Mouse (Mus musculus): ENCODE measurements around the gene Nfe2l3. TPM values are rescaled to one million over a fixed set of nuclear protein-coding genes. Genes with fewer than 3 reads are reported as not detected.
"Not testable (repeated sequence)": the region's sequence is repeated elsewhere in the genome, so short reads cannot be mapped to it uniquely, and the experiment has no call there.

The Nfe2l3 gene
- polyA plus RNA-seq, 1 experiment from 2014 or later, result 0.23 TPM

DNA sequence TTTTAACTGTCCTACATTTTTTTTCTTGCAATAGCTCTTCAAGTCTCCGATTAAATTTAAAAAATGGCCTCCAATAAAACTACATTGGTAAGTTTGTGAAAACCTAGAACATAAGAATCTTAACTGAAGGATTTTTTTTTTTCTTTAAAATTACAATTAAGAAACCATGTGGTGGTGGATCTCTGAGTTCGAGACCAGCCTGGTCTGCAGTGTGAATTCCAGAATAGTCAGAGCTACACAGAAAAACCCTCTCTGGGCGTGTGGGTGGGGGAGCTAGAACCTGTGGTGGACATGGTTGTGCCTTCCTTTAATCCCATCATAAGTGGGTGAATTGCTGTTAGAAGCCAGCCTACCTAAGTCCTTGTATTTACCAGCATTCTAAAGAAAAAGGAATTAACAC, 39.3 kb downstream of the Nfe2l3 start:
- Histone ChIP-seq H3K27ac (0 out of 2 replicates have a peak overlapping the region, but pooled peaks have one; percentile 45), H3K9me3 (replicated peaks) (no peaks in the 10 kb centered on the region), H3K9ac (peak overlapping the region; percentile 93), H3K36me3 (peaks cover 60% of the 10 kb centered on the region), H3K4me1 (peaks cover 43% of the 10 kb centered on the region), H3K27me3 (replicated peaks) (no peaks in the 10 kb centered on the region), H3K4me3 (peak overlapping the region; percentile 94), H3K4me2 (peak overlapping the region; percentile 63)
- WGBS (ENCODE audit: insufficient replicate concordance), result 16% methylated on average over 3 of the region's 3 CpGs
- no peak for ATAC-seq

DNA sequence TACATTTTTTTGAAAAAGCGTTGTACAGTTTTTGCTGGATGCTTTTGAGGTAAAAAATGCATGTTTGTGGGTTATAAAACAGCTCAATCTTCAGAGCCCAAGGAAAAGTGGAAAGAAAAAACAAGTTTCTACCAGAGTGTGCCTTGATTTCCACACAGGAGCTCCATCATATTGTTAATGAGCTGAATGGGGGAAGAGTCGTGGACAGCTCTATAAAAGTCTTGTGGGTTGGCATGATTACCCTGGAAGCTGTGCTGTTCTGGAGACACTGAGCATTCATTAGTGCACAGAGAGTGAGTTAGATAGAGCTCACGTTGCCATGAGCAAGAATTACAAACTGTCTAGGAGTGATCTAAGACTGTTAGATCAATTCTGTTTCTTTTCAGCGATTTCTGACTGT, 39.7 kb downstream of the Nfe2l3 start:
- Histone ChIP-seq H3K27ac (peak overlapping the region; percentile 45; the same call in 1 of the 2 replicates), H3K4me1 (peaks cover 42% of the 10 kb centered on the region), H3K4me3 (peak overlapping the region; percentile 94), H3K4me2 (peak overlapping the region; percentile 63), H3K27me3 (replicated peaks) (no peaks in the 10 kb centered on the region), H3K9ac (peak overlapping the region; percentile 93), H3K9me3 (replicated peaks) (no peaks in the 10 kb centered on the region), H3K36me3 (peaks cover 60% of the 10 kb centered on the region)
- 49% methylated on average over 4 of the region's 4 CpGs for WGBS (ENCODE audit: insufficient replicate concordance)
- no peak for ATAC-seq

DNA sequence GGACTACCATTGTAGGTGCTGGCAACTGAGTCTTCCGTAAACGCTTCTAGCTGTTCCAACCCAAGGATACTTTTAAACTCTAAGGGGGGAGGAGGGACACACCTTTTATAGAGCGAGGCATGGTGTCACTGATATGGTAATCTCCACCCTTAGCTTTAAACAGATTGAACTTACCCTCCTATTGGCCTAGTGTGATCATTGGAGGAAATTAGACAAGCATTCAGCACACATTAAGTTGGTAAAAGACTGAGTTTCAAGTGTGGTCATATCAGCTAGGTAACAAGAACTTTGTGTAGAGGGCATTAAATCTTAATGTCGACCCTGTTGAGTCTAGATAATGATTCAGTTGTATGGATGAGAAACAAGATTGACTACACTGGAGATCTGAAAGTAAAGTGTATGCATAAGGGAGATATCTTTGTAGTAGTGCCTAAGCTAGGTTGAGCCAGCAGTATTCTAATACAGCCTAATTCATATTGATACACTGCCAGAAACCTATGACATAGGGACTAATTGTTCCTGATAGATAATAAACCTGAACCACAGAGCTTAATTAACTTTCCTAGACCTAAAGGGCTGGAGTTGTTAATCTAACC, 46.8 kb downstream of the Nfe2l3 start:
- no peak overlapping the region for H3K9ac ChIP-seq
- 26% methylated on average over 4 of the region's 4 CpGs for WGBS (ENCODE audit: insufficient replicate concordance)
- no peaks in the 10 kb centered on the region for H3K9me3 ChIP-seq (replicated peaks)
- ATAC-seq, result peak; percentile 91
- no peak overlapping the region for H3K4me3 ChIP-seq
- 0 out of 2 replicates have a peak overlapping the region, but pooled peaks have one; percentile 52 for H3K27ac ChIP-seq
- peak overlapping the region; percentile 31 for H3K4me2 ChIP-seq
- peaks cover 82% of the 10 kb centered on the region for H3K36me3 ChIP-seq
- H3K27me3 ChIP-seq (replicated peaks), result no peaks in the 10 kb centered on the region
- peaks cover 38% of the 10 kb centered on the region for H3K4me1 ChIP-seq

DNA sequence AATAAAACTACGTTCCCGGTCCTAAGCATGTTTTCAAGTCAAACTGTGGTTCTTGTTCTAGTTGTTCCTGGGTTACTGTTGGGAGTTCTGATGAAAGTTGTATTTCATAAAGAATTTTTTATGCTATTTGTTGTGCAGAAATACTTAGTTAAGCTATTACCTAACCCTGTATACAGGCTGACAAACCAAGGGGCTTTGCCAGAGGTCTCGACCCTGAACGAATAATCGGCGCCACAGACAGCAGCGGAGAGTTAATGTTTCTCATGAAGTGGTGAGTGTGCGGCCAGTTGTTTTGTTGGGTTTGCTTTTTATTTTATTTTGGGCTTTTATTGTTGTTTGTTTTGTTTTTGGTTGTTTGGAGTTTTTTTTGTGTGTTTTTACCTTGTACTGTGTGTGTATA, 49.1 kb downstream of the Nfe2l3 start:
- 96% methylated on average over 8 of the region's 8 CpGs for WGBS (ENCODE audit: insufficient replicate concordance)
- H3K36me3 ChIP-seq, result peaks cover 67% of the 10 kb centered on the region
- no peaks in the 10 kb centered on the region for H3K27me3 ChIP-seq (replicated peaks)

DNA sequence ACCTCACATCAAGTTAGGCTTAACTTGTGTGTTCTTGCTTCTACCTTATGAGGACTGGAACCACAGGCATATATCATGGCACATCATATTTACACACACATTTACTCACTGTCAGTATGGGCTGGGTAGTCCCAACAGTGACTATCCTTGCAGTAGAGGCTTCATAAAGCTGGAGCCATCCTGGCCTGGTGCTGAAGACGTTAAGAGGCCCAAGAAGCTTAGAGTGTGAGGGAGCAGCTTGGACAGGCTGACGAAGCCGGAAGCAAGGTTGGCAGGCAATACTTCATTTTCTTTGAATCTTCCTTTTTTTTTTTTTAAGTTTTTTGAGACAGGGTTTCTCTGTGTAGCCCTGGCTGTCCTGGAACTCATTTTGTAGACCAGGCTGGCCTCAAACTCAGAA, 51.4 kb downstream of the Nfe2l3 start:
- no peaks in the 10 kb centered on the region for H3K27me3 ChIP-seq (replicated peaks)
- H3K4me1 ChIP-seq, result peaks cover 26% of the 10 kb centered on the region
- H3K9ac ChIP-seq, result no peak overlapping the region
- no peak overlapping the region for H3K27ac ChIP-seq
- H3K36me3 ChIP-seq, result peaks cover 49% of the 10 kb centered on the region
- 89% methylated on average over 3 of the region's 3 CpGs for WGBS (ENCODE audit: insufficient replicate concordance)
- H3K4me3 ChIP-seq, result no peak overlapping the region
- no peak for ATAC-seq
- H3K9me3 ChIP-seq (replicated peaks), result peaks cover 9% of the 10 kb centered on the region
- H3K4me2 ChIP-seq, result no peak overlapping the region

More for the DNA sequence above, 49.1 kb downstream of the Nfe2l3 start:
- Histone ChIP-seq H3K4me1 (peaks cover 39% of the 10 kb centered on the region), H3K9ac (no peak overlapping the region), H3K27ac (no peak overlapping the region), H3K4me3 (no peak overlapping the region), H3K4me2 (no peak overlapping the region), H3K9me3 (replicated peaks) (no peaks in the 10 kb centered on the region)
- ATAC-seq, result no peak

DNA sequence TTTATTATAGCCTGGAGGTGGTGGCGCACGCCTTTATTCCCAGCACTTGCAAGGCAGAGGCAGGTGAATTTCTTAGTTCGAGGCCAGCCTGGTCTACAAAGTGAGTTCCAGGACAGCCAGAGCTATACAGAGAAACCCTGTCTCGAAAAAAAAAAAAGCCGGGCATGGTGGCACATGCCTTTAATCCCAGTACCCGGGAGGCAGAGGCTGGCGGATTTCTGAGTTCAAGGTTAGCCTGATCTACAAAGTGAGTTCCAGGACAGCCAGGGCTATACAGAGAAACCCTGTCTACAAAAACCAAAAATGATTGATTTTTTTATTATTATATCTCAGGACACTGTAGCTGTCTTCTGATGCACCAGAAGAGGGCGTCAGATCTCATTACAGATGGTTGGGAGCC, 52.1 kb downstream of the Nfe2l3 start:
- H3K9ac ChIP-seq; H3K9me3 ChIP-seq (replicated peaks); H3K27ac ChIP-seq; H3K27me3 ChIP-seq (replicated peaks); H3K4me3 ChIP-seq; H3K4me2 ChIP-seq; ATAC-seq: not testable (repeated sequence)
- H3K36me3 ChIP-seq, result peaks cover 42% of the 10 kb centered on the region
- 79% methylated on average over 8 of the region's 8 CpGs for WGBS (ENCODE audit: insufficient replicate concordance)
- peaks cover 19% of the 10 kb centered on the region for H3K4me1 ChIP-seq

DNA sequence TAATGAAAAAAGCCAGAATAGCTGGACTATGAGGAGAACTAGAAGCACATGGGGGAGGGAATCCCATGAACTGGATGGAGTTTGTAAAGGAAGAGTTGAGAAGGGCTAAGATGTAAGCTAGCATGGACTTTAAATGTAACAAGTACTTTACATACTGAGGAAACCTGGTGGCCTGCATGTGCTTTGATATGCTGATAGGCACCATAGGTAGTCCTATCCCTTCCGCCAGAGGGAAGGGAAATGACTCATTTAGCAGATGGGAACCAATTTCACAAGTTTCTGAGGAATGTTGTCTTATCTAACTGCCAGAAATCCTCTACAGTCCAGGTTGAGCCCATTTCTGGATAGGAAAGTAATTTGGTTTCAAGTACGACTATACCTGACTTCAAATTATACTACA, 53.2 kb downstream of the Nfe2l3 start:
- H3K27ac ChIP-seq, result no peak overlapping the region
- H3K4me3 ChIP-seq, result no peak overlapping the region
- H3K27me3 ChIP-seq (replicated peaks), result no peaks in the 10 kb centered on the region
- peaks cover 31% of the 10 kb centered on the region for H3K36me3 ChIP-seq
- ATAC-seq, result peak; percentile 18; the same call in 1 of the 2 replicates
- peaks cover 9% of the 10 kb centered on the region for H3K9me3 ChIP-seq (replicated peaks)
- WGBS (ENCODE audit: insufficient replicate concordance), result 6% methylated on average over 2 of the region's 2 CpGs
- no peak overlapping the region for H3K9ac ChIP-seq
- H3K4me1 ChIP-seq, result peaks cover 15% of the 10 kb centered on the region
- no peak overlapping the region for H3K4me2 ChIP-seq

DNA sequence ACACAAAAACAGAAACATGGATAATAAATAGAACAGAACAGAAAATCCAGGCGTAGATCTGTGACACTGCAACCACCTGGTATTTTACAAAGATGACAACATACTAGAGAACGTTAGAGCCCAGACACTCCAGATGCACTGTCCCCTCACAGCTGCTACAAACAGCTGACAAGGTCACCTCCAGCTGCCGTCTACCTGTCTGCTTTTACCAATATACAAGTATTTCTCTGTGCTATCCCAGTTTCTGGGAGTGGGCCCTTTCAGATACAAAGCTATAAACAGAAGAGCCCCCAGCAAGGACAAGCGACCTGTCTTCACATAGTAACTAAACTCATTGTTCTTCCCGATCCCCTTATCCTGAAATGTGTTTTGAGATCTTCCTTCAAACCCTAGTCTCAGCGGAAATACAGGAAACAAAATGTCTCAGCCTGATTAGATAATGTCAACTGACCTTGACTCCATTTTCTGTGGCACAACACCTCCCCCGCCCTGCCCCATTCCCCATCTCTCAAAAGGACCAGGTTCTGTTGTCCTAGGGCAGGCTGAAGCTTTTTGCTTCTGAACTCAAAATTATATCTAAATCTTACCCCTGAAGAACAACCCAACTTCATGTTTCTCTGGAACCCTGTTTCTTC, 53.7 kb downstream of the Nfe2l3 start:
- Histone ChIP-seq H3K36me3 (peaks cover 26% of the 10 kb centered on the region), H3K9ac (no peak overlapping the region), H3K4me2 (peak overlapping the region; percentile 7; the same call in 1 of the 2 replicates), H3K9me3 (replicated peaks) (peaks cover 9% of the 10 kb centered on the region), H3K27me3 (replicated peaks) (no peaks in the 10 kb centered on the region), H3K4me3 (no peak overlapping the region), H3K27ac (no peak overlapping the region), H3K4me1 (peaks cover 15% of the 10 kb centered on the region)
- ATAC-seq, result no peak
- WGBS (ENCODE audit: insufficient replicate concordance), result 10% methylated on average over 7 of the region's 7 CpGs

DNA sequence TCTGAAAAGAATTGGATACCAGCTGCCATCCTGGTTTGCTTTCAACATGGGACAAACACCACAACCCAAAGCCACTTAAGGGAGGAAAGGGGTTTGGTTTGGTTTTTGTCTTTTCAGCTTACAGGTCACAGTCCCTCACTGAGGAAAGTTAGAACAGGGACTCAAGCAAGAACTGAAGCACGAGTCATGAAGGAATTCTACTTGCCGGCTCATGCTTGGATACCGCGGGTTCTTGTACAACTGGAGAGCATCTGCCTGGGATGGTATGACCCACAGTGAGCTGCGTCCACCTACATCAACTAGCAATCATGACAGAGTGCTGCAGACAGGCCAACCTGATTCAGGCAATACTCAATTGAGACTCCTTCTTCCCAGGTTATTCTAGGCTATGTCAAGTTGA, 54.3 kb downstream of the Nfe2l3 start:
- Histone ChIP-seq H3K4me3 (no peak overlapping the region), H3K4me1 (peaks cover 15% of the 10 kb centered on the region), H3K9ac (no peak overlapping the region), H3K27me3 (replicated peaks) (no peaks in the 10 kb centered on the region), H3K27ac (0 out of 2 replicates have a peak overlapping the region, but pooled peaks have one; percentile 30), H3K4me2 (no peak overlapping the region), H3K36me3 (peaks cover 20% of the 10 kb centered on the region), H3K9me3 (replicated peaks) (peaks cover 9% of the 10 kb centered on the region)
- 76% methylated on average over 5 of the region's 5 CpGs for WGBS (ENCODE audit: insufficient replicate concordance)
- no peak for ATAC-seq

DNA sequence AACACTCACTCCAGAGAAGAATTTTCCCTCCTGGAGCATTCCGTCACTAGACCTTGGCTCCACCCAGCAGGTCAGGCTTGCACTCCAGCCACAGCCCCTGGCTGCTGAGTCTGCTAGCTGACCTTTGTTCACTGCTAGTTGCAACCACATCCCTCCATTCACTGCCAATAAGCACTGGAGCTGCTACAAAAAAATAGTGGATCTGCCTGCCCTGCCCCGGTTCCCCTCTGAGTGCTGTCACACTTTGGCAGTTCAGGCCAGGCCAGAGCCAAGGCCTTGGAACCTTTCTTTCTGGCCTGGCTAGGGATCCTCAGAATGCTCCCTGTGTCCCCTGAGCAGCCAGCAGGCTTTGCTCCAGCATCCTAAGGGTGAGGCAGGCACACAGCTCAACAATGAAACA, 57.3 kb downstream of the Nfe2l3 start:
- H3K9me3 ChIP-seq (replicated peaks), result peaks cover 9% of the 10 kb centered on the region
- peaks cover 15% of the 10 kb centered on the region for H3K4me1 ChIP-seq
- H3K36me3 ChIP-seq, result peaks cover under 1% of the 10 kb centered on the region; the same call in 1 of the 2 replicates
- H3K27ac ChIP-seq, result no peak overlapping the region
- H3K27me3 ChIP-seq (replicated peaks), result no peaks in the 10 kb centered on the region
- no peak overlapping the region for H3K9ac ChIP-seq
- H3K4me3 ChIP-seq, result no peak overlapping the region
- WGBS (ENCODE audit: insufficient replicate concordance), result 65% methylated on average over 2 of the region's 2 CpGs
- no peak for ATAC-seq
- no peak overlapping the region for H3K4me2 ChIP-seq

DNA sequence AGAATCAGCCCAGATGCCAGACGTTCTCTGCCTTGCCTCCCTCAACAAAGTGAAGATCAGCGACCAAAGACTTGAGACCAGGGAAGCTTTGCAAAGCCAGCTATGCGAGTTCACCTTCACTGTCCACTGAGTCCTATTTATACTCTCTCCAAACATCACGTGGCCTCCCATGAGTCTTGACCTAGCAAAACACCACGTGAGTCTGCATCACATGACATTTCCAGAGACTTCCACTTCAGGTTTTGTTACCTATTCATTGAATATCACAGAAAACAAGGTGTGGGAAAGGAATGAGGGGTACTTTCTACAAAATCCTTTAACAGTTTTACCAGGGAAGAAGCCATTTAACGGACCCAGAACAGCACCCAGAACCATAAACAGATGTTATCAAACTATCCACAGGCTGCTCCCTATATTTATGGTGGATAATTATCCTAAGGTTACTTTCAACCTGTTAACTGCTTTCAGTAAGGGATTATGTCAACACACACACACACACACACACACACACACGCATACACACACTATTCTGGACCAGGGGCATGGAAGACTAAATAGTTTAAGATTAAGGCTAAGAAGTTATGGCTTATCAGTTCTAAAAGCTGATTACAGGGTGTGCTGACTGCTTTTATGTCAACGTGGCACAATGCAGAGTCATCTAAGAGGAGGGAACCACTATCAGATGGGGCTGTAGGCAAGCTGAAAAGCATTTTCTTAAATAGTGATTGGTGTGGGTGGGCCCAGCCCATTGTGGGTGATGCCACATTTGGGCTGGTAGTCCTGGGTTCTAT, 65.0 kb downstream of the Nfe2l3 start:
- Histone ChIP-seq H3K4me1 (peaks cover 8% of the 10 kb centered on the region; the same call in 1 of the 2 replicates), H3K27ac (no peak overlapping the region), H3K36me3 (no peaks in the 10 kb centered on the region), H3K9ac (no peak overlapping the region), H3K27me3 (replicated peaks) (no peaks in the 10 kb centered on the region), H3K9me3 (replicated peaks) (no peaks in the 10 kb centered on the region), H3K4me3 (no peak overlapping the region), H3K4me2 (no peak overlapping the region)
- ATAC-seq, result no peak
- WGBS (ENCODE audit: insufficient replicate concordance), result 53% methylated on average over 8 of the region's 8 CpGs

DNA sequence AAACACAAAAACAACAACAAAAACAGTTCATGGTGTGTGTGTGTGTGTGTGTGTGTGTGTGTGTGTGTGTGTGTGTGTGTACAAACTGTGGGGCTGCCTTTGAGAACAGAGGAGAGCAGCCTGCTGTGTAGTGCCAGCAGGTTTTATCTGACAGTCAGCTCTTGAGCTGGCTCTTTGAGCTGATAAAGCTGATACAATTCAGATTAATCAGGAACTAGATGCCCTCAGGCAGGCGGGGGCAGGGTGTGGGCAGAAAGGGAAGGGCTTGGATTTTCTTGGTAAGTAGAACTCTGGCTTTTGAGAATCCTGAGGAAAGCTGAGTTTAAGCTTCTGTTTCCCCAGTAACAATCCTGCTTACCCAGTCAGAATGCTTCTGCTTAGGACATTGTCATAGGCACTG, 73.2 kb downstream of the Nfe2l3 start:
- Histone ChIP-seq H3K4me1 (peaks cover 12% of the 10 kb centered on the region; the same call in 1 of the 2 replicates), H3K4me3 (no peak overlapping the region), H3K36me3 (no peaks in the 10 kb centered on the region), H3K27me3 (replicated peaks) (no peaks in the 10 kb centered on the region), H3K4me2 (no peak overlapping the region), H3K9ac (no peak overlapping the region), H3K9me3 (replicated peaks) (no peaks in the 10 kb centered on the region), H3K27ac (no peak overlapping the region)
- no peak for ATAC-seq
- WGBS (ENCODE audit: insufficient replicate concordance), result 24% methylated on average over 1 of the region's 1 CpGs

Data from liver, embryonic 12.5 days (tissue).